Comparison of ENCODE assay signal across 8 mouse cellular contexts in genomic region chr10:22140665-22141280, GRCm38 (mm10). TPM values are rescaled to one million over a fixed set of nuclear protein-coding genes. Genes with fewer than 3 reads are reported as not detected.
DNase-seq lines count a peak whose midpoint lies in the region; ATAC-seq and TF ChIP-seq lines count a peak whose summit lies in the region.

No protein-coding gene starts in this region.

- no peaks in the 10 kb centered on the region for H3K4me1 ChIP-seq in hindbrain, embryonic 15.5 days (replicated peaks)
- H3K4me1 ChIP-seq in megakaryocyte, embryonic 14.5 days, result no peaks in the 10 kb centered on the region

- peak overlapping the region; percentile 51 for H3K9ac ChIP-seq in hindbrain, embryonic 15.5 days

- DNase-seq in R1 (ENCODE audit: low read depth, low spot score), result peak; percentile 78
- DNase-seq in cerebellum, postnatal 10 days, result peak; percentile 90
- peak; percentile 79 for DNase-seq in gastrocnemius, adult 2 months
- peak; percentile 36 to 74 for DNase-seq in left cerebral cortex, postnatal 10 days (ENCODE audit: extremely low spot score in 1 of 2, low spot score in 2 of 2)
- DNase-seq in right cerebral cortex, postnatal 25 days, result peak; percentile 58

- H3K27ac ChIP-seq in gastrocnemius, adult 2 months, result no peak overlapping the region
- H3K27ac ChIP-seq in hindbrain, embryonic 15.5 days (replicated peaks), result no peak overlapping the region

- H3K27me3 ChIP-seq in hindbrain, embryonic 15.5 days, result no peaks in the 10 kb centered on the region
- peaks cover 3% of the 10 kb centered on the region for H3K27me3 ChIP-seq in megakaryocyte, embryonic 14.5 days (replicated peaks)

- peak overlapping the region; percentile 69 for H3K4me3 ChIP-seq in gastrocnemius, adult 2 months
- peak overlapping the region; percentile 47 for H3K4me3 ChIP-seq in hindbrain, embryonic 15.5 days
- H3K4me3 ChIP-seq in megakaryocyte, embryonic 14.5 days (replicated peaks), result peak overlapping the region; percentile 54

- no peaks in the 10 kb centered on the region for H3K36me3 ChIP-seq in hindbrain, embryonic 15.5 days
- H3K36me3 ChIP-seq in megakaryocyte, embryonic 14.5 days (replicated peaks; ENCODE audit: low read length), result no peaks in the 10 kb centered on the region

- H3K9me3 ChIP-seq in hindbrain, embryonic 15.5 days, result peaks cover 2% of the 10 kb centered on the region; the same call in 1 of the 2 replicates
- no peaks in the 10 kb centered on the region for H3K9me3 ChIP-seq in megakaryocyte, embryonic 14.5 days

- intact Hi-C loops in gastrocnemius, adult 2 months (cut with DNase I), result loop anchor here (1.0 kb wide), 1 partner anchor 20 kb away; no protein-coding TSS in a partner anchor
- intact Hi-C loops in left cerebral cortex, postnatal 10 days (cut with DNase I), result loop anchor here (10.0 kb wide), 2 partner anchors 106 to 756 kb away; no protein-coding TSS in a partner anchor

- peak overlapping the region; percentile 84 for H3K4me2 ChIP-seq in hindbrain, embryonic 15.5 days

- ATAC-seq in hindbrain, embryonic 15.5 days (ENCODE audit: low FRiP score, low read depth), result peak; percentile 85
- ATAC-seq in erythroblast, adult 5-6 weeks (replicated peaks; ENCODE audit: low FRiP score, poor library complexity, severe bottlenecking), result no peak

- WGBS in hindbrain, embryonic 15.5 days, result 0% methylated on average over 19 of the region's 19 CpGs

- peak; percentile 88 for TF ChIP-seq CTCF in gastrocnemius, adult 2 months (IDR thresholded peaks at IDR 0.05)

RNA-seq across cellular contexts. Expression of gene E030030I06Rik, which starts 8.3 kb away (rescaled TPM):
- total RNA-seq in gastrocnemius, adult 2 months (2021), result 1 to 10 TPM in 1 of 2 experiments, not detected in 1; 1.2 TPM
- polyA plus RNA-seq in hindbrain, embryonic 15.5 days (2015; fragmentation: Nextera tagmentation; extraction: Ambion mirVana), result 3.4 and 4.7 TPM in 2 replicates
- 1 to 10 TPM in 1 of 2 experiments, under 1 TPM in 1; 0.99 to 1.4 TPM for total RNA-seq in left cerebral cortex, postnatal 10 days (2021)
- not detected in 2 replicates for polyA plus RNA-seq in megakaryocyte, embryonic 14.5 days (2012; ENCODE audit: insufficient read depth, low replicate concordance)
- 5.6 TPM in 1 of 2 replicates, not detected in the other for total RNA-seq in erythroblast, adult 5-6 weeks (2015; ENCODE audit: low replicate concordance)
- total RNA-seq in erythroblast, adult 5-6 weeks (2017; ENCODE audit: low replicate concordance), result 0.51 and 0.98 TPM in 2 replicates

RNA-seq across cellular contexts. Expression of gene Raet1e, which starts 17.6 kb away (rescaled TPM):
- total RNA-seq in gastrocnemius, adult 2 months (2021), result not detected
- 0.75 and 1.0 TPM in 2 replicates for polyA plus RNA-seq in hindbrain, embryonic 15.5 days (2015; fragmentation: Nextera tagmentation; extraction: Ambion mirVana)
- total RNA-seq in left cerebral cortex, postnatal 10 days (2021), result under 1 TPM in 1 of 2 experiments, not detected in 1; 0.28 TPM
- polyA plus RNA-seq in megakaryocyte, embryonic 14.5 days (2012; ENCODE audit: insufficient read depth, low replicate concordance), result not detected in 2 replicates
- not detected in 2 replicates for total RNA-seq in erythroblast, adult 5-6 weeks (2015; ENCODE audit: low replicate concordance)
- not detected in 2 replicates for total RNA-seq in erythroblast, adult 5-6 weeks (2017; ENCODE audit: low replicate concordance)

RNA-seq across cellular contexts. Expression of gene H60b, which starts 17.6 kb away (rescaled TPM):
- total RNA-seq in gastrocnemius, adult 2 months (2021), result not detected
- 0.58 and 0.80 TPM in 2 replicates for polyA plus RNA-seq in hindbrain, embryonic 15.5 days (2015; fragmentation: Nextera tagmentation; extraction: Ambion mirVana)
- total RNA-seq in left cerebral cortex, postnatal 10 days (2021), result under 1 TPM in 1 of 2 experiments, not detected in 1; 0.66 TPM
- not detected in 2 replicates for polyA plus RNA-seq in megakaryocyte, embryonic 14.5 days (2012; ENCODE audit: insufficient read depth, low replicate concordance)
- not detected in 2 replicates for total RNA-seq in erythroblast, adult 5-6 weeks (2015; ENCODE audit: low replicate concordance)
- total RNA-seq in erythroblast, adult 5-6 weeks (2017; ENCODE audit: low replicate concordance), result not detected in 2 replicates
